Mouse (Mus musculus): ENCODE data around the gene Dzip1. TPM values are rescaled to one million over a fixed set of nuclear protein-coding genes. Genes with fewer than 3 reads are reported as not detected.

Gene Dzip1
- polyA plus RNA-seq, 1 experiment from 2014 or later = 37.7 TPM

- Histone ChIP-seq H3K9ac (replicated peaks) (no peak overlapping the region), H3K36me3 (no peaks in the 10 kb centered on the region; the same call in 1 of the 2 replicates), H3K4me1 (replicated peaks) (peaks cover 8% of the 10 kb centered on the region), H3K27me3 (0 out of 2 replicates have a peak, but pooled peaks cover 8% of the 10 kb centered on the region), H3K27ac (no peak overlapping the region), H3K4me3 (replicated peaks) (no peak overlapping the region), H3K4me2 (no peak overlapping the region), H3K9me3 (no peaks in the 10 kb centered on the region)
- 88% methylated on average over 13 of the region's 13 CpGs for WGBS
- ATAC-seq (ENCODE audit: insufficient number of reproducible peaks, insufficient read depth, low FRiP score, low TSS enrichment, low read depth) = no peak
These were observed 57.0 kb downstream of the Dzip1 start for GRCm38 (mm10) chr14:118868102-118868724.

GRCm38 (mm10) chr14:118867366-118867765 lies 57.9 kb downstream of the Dzip1 start:
- no peak overlapping the region for H3K9ac ChIP-seq (replicated peaks)
- H3K27me3 ChIP-seq = 0 out of 2 replicates have a peak, but pooled peaks cover 7% of the 10 kb centered on the region
- H3K36me3 ChIP-seq = no peaks in the 10 kb centered on the region; the same call in 1 of the 2 replicates
- no peak overlapping the region for H3K4me3 ChIP-seq (replicated peaks)
- WGBS = 59% methylated on average over 6 of the region's 6 CpGs
- no peaks in the 10 kb centered on the region for H3K9me3 ChIP-seq
- H3K4me1 ChIP-seq (replicated peaks) = peaks cover 7% of the 10 kb centered on the region
- no peak for ATAC-seq (ENCODE audit: insufficient number of reproducible peaks, insufficient read depth, low FRiP score, low TSS enrichment, low read depth)
- no peak overlapping the region for H3K27ac ChIP-seq
- H3K4me2 ChIP-seq = no peak overlapping the region

GRCm38 (mm10) chr14:118866014-118866811 lies 59.0 kb downstream of the Dzip1 start:
- Histone ChIP-seq H3K36me3 (no peaks in the 10 kb centered on the region; the same call in 1 of the 2 replicates), H3K4me3 (replicated peaks) (no peak overlapping the region), H3K9ac (replicated peaks) (no peak overlapping the region), H3K9me3 (no peaks in the 10 kb centered on the region), H3K27ac (no peak overlapping the region), H3K4me1 (replicated peaks) (peaks cover 4% of the 10 kb centered on the region), H3K4me2 (no peak overlapping the region), H3K27me3 (0 out of 2 replicates have a peak, but pooled peaks cover 7% of the 10 kb centered on the region)
- WGBS = 76% methylated on average over 10 of the region's 10 CpGs
- no peak for ATAC-seq (ENCODE audit: insufficient number of reproducible peaks, insufficient read depth, low FRiP score, low TSS enrichment, low read depth)

- no peak for ATAC-seq (ENCODE audit: insufficient number of reproducible peaks, insufficient read depth, low FRiP score, low TSS enrichment, low read depth)
- no peak overlapping the region for H3K9ac ChIP-seq (replicated peaks)
- H3K4me2 ChIP-seq = no peak overlapping the region
- H3K4me1 ChIP-seq (replicated peaks) = peaks cover 4% of the 10 kb centered on the region
- no peaks in the 10 kb centered on the region for H3K36me3 ChIP-seq
- peaks cover 7% of the 10 kb centered on the region; the same call in 1 of the 2 replicates for H3K27me3 ChIP-seq
- no peaks in the 10 kb centered on the region for H3K9me3 ChIP-seq
- no peak overlapping the region for H3K27ac ChIP-seq
- 52% methylated on average over 4 of the region's 4 CpGs for WGBS
- H3K4me3 ChIP-seq (replicated peaks) = no peak overlapping the region
These were observed 60.4 kb downstream of the Dzip1 start for GRCm38 (mm10) chr14:118864905-118865304.

- Histone ChIP-seq H3K4me2 (no peak overlapping the region), H3K27me3 (peaks cover 12% of the 10 kb centered on the region), H3K9me3 (no peaks in the 10 kb centered on the region), H3K27ac (no peak overlapping the region), H3K9ac (replicated peaks) (no peak overlapping the region), H3K36me3 (no peaks in the 10 kb centered on the region), H3K4me1 (replicated peaks) (peaks cover 9% of the 10 kb centered on the region; the same call in 1 of the 2 replicates), H3K4me3 (replicated peaks) (no peak overlapping the region)
- 57% methylated on average over 7 of the region's 7 CpGs for WGBS
- ATAC-seq (ENCODE audit: insufficient number of reproducible peaks, insufficient read depth, low FRiP score, low TSS enrichment, low read depth) = no peak
These were observed 63.0 kb downstream of the Dzip1 start for GRCm38 (mm10) chr14:118862253-118862652.

GRCm38 (mm10) chr14:118858318-118858717 lies 66.9 kb downstream of the Dzip1 start:
- no peak overlapping the region for H3K9ac ChIP-seq (replicated peaks)

GRCm38 (mm10) chr14:118856563-118856962 lies 68.7 kb downstream of the Dzip1 start:
- Histone ChIP-seq H3K9me3 (no peaks in the 10 kb centered on the region), H3K4me2 (no peak overlapping the region), H3K27ac (no peak overlapping the region), H3K4me1 (replicated peaks) (peaks cover 19% of the 10 kb centered on the region), H3K36me3 (no peaks in the 10 kb centered on the region), H3K9ac (replicated peaks) (no peak overlapping the region), H3K4me3 (replicated peaks) (no peak overlapping the region), H3K27me3 (peaks cover 45% of the 10 kb centered on the region)
- no peak for ATAC-seq (ENCODE audit: insufficient number of reproducible peaks, insufficient read depth, low FRiP score, low TSS enrichment, low read depth)
- WGBS = 82% methylated on average over 6 of the region's 6 CpGs

More at GRCm38 (mm10) chr14:118858318-118858717, 66.9 kb downstream of the Dzip1 start:
- no peak overlapping the region for H3K4me3 ChIP-seq (replicated peaks)
- no peak overlapping the region for H3K4me2 ChIP-seq
- H3K27ac ChIP-seq = 0 out of 2 replicates have a peak overlapping the region, but pooled peaks have one; percentile 57
- 16% methylated on average over 6 of the region's 6 CpGs for WGBS
- no peaks in the 10 kb centered on the region for H3K36me3 ChIP-seq
- peaks cover 16% of the 10 kb centered on the region for H3K4me1 ChIP-seq (replicated peaks)
- no peak for ATAC-seq (ENCODE audit: insufficient number of reproducible peaks, insufficient read depth, low FRiP score, low TSS enrichment, low read depth)
- no peaks in the 10 kb centered on the region for H3K9me3 ChIP-seq
- peaks cover 40% of the 10 kb centered on the region for H3K27me3 ChIP-seq

GRCm38 (mm10) chr14:118855141-118855800 lies 70.0 kb downstream of the Dzip1 start:
- whole genome bisulfite sequencing = under 1% methylated on average over 28 of the region's 28 CpGs
- Histone ChIP-seq H3K4me3 (replicated peaks) (peak overlapping the region; percentile 56), H3K4me1 (replicated peaks) (peaks cover 19% of the 10 kb centered on the region), H3K27me3 (peaks cover 45% of the 10 kb centered on the region), H3K4me2 (peak overlapping the region; percentile 97), H3K9ac (replicated peaks) (peak overlapping the region; percentile 56), H3K27ac (no peak overlapping the region), H3K9me3 (no peaks in the 10 kb centered on the region), H3K36me3 (no peaks in the 10 kb centered on the region)
- ATAC-seq (ENCODE audit: insufficient number of reproducible peaks, insufficient read depth, low FRiP score, low TSS enrichment, low read depth) = peak; percentile 63

GRCm38 (mm10) chr14:118854371-118855114 lies 70.7 kb downstream of the Dzip1 start:
- Histone ChIP-seq H3K27ac (no peak overlapping the region), H3K4me2 (peak overlapping the region; percentile 97), H3K27me3 (peaks cover 45% of the 10 kb centered on the region), H3K36me3 (no peaks in the 10 kb centered on the region), H3K4me1 (replicated peaks) (peaks cover 19% of the 10 kb centered on the region), H3K4me3 (replicated peaks) (peak overlapping the region; percentile 56), H3K9ac (replicated peaks) (peak overlapping the region; percentile 56), H3K9me3 (no peaks in the 10 kb centered on the region)
- ATAC-seq (ENCODE audit: insufficient number of reproducible peaks, insufficient read depth, low FRiP score, low TSS enrichment, low read depth) = peak; percentile 81
- WGBS = 2% methylated on average over 48 of the region's 48 CpGs

- peaks cover 10% of the 10 kb centered on the region; the same call in 1 of the 2 replicates for H3K4me1 ChIP-seq (replicated peaks)
- no peak overlapping the region for H3K4me3 ChIP-seq (replicated peaks)
- no peaks in the 10 kb centered on the region for H3K9me3 ChIP-seq
- WGBS = 45% methylated on average over 6 of the region's 6 CpGs
- ATAC-seq (ENCODE audit: insufficient number of reproducible peaks, insufficient read depth, low FRiP score, low TSS enrichment, low read depth) = no peak
- no peak overlapping the region for H3K9ac ChIP-seq (replicated peaks)
- no peaks in the 10 kb centered on the region for H3K36me3 ChIP-seq
- H3K4me2 ChIP-seq = no peak overlapping the region
- H3K27ac ChIP-seq = no peak overlapping the region
- peaks cover 45% of the 10 kb centered on the region for H3K27me3 ChIP-seq
These were observed 73.7 kb downstream of the Dzip1 start for GRCm38 (mm10) chr14:118851496-118852107.
